In the genomic region with DNA sequence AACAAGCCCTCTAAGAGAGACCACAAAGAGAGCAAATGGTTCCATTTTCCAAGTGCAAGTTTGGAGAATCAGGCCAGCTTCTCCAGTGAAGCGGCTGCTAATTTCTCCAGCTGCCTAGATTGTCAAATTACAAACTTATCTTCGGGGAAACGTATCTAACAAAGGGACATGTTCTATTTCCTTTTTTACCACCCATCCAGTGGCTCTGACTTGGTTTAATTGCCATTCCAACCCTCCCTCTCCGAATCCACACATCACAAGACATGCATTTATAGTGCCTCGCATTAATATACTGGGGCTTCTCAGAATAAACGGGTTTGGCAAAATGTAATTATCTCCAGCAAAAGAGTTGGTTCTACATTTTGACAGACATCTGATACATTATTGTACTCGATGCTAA, we compare ENCODE assay signal across 27 mouse cellular contexts.
DNase-seq lines count a peak whose midpoint lies in the region; ATAC-seq and TF ChIP-seq lines count a peak whose summit lies in the region.
"Had no signal": no experiment of that assay in that cellular context is flagged by ENCODE, and none has a peak within 500 bp of the region (broad histone marks: within the 10 kb centered on the region; RNA-seq: fewer than 3 reads in every experiment).

No protein-coding gene starts in this region.

- no peak overlapping the region for H3K4me2 ChIP-seq in forebrain, embryonic 16.5 days (ENCODE audit: low read length)
- no peak overlapping the region for H3K4me2 ChIP-seq in midbrain, embryonic 11.5 days
- no peak overlapping the region for H3K4me2 ChIP-seq in hindbrain, postnatal 0 days (ENCODE audit: low read depth, low read length)
- H3K4me2 ChIP-seq: embryonic facial prominence, embryonic 13.5 days; limb, embryonic 13.5 days; liver, embryonic 11.5 days; lung, embryonic 15.5 days had no signal

- TF ChIP-seq CTCF in hindbrain, postnatal 0 days (IDR thresholded peaks at IDR 0.05; ENCODE audit: low read depth) = no peak

- no peaks in the 10 kb centered on the region for H3K9me3 ChIP-seq in forebrain, embryonic 16.5 days (ENCODE audit: control insufficient read depth, low read length)
- no peaks in the 10 kb centered on the region for H3K9me3 ChIP-seq in forebrain, embryonic 10.5 days
- H3K9me3 ChIP-seq in midbrain, embryonic 11.5 days (ENCODE audit: control insufficient read depth, low read length) = no peaks in the 10 kb centered on the region
- H3K9me3 ChIP-seq in midbrain, embryonic 10.5 days (replicated peaks) = no peaks in the 10 kb centered on the region
- no peaks in the 10 kb centered on the region for H3K9me3 ChIP-seq in hindbrain, postnatal 0 days (ENCODE audit: low read length)
- H3K9me3 ChIP-seq: embryonic facial prominence, embryonic 13.5 days; limb, embryonic 13.5 days; lung, embryonic 15.5 days; megakaryocyte, embryonic 14.5 days had no signal

- H3K4me3 ChIP-seq in forebrain, embryonic 16.5 days (replicated peaks; ENCODE audit: low read length) = no peak overlapping the region
- no peak overlapping the region for H3K4me3 ChIP-seq in forebrain, embryonic 10.5 days
- H3K4me3 ChIP-seq in midbrain, embryonic 11.5 days (ENCODE audit: low read depth, low read length) = no peak overlapping the region
- no peak overlapping the region for H3K4me3 ChIP-seq in midbrain, embryonic 10.5 days
- H3K4me3 ChIP-seq in hindbrain, postnatal 0 days (ENCODE audit: low read length) = no peak overlapping the region
- H3K4me3 ChIP-seq: embryonic facial prominence, embryonic 13.5 days; limb, embryonic 13.5 days; lung, embryonic 15.5 days; megakaryocyte, embryonic 14.5 days had no signal

- no peak for DNase-seq in forebrain, embryonic 10.5 days (ENCODE audit: extremely low spot score, low spot score)
- DNase-seq in midbrain, embryonic 11.5 days (ENCODE audit: low spot score, missing footprints) = peak; percentile 12
- no peak for DNase-seq in midbrain, embryonic 10.5 days (ENCODE audit: low spot score)
- DNase-seq in brain, adult 2 months (ENCODE audit: low read depth, low spot score) = peak; percentile 59
- no peak for DNase-seq in hindbrain, postnatal 0 days (ENCODE audit: low spot score)
- no peak for DNase-seq in lung, postnatal 14 days
- no peak for DNase-seq in adrenal gland, postnatal 36 days
- DNase-seq: cerebellum, adult 18-20 months; cerebellum, postnatal 10 days; gastrocnemius, postnatal 14 days; heart, postnatal 14 days; kidney, adult 8-10 months; kidney, postnatal 4 days; lung, postnatal 36 days; right cerebral cortex, postnatal 14 days; spleen, adult 18-20 months; thymus, adult 18-20 months; thymus, postnatal 36 days had no signal

- no peak overlapping the region for H3K9ac ChIP-seq in forebrain, embryonic 16.5 days (replicated peaks; ENCODE audit: low read depth, low read length)
- H3K9ac ChIP-seq in midbrain, embryonic 11.5 days (ENCODE audit: low read length) = no peak overlapping the region
- no peak overlapping the region for H3K9ac ChIP-seq in hindbrain, postnatal 0 days (replicated peaks; ENCODE audit: low read length)
- H3K9ac ChIP-seq: embryonic facial prominence, embryonic 13.5 days; limb, embryonic 13.5 days; lung, embryonic 15.5 days had no signal

- no peaks in the 10 kb centered on the region for H3K27me3 ChIP-seq in forebrain, embryonic 16.5 days (replicated peaks; ENCODE audit: control insufficient read depth, insufficient read depth, low read length)
- no peaks in the 10 kb centered on the region for H3K27me3 ChIP-seq in forebrain, embryonic 10.5 days (ENCODE audit: poor library complexity, severe bottlenecking)
- H3K27me3 ChIP-seq in midbrain, embryonic 11.5 days (ENCODE audit: control insufficient read depth, insufficient read depth, low read length) = no peaks in the 10 kb centered on the region
- no peaks in the 10 kb centered on the region for H3K27me3 ChIP-seq in midbrain, embryonic 10.5 days (ENCODE audit: low read depth, poor library complexity, severe bottlenecking)
- no peaks in the 10 kb centered on the region for H3K27me3 ChIP-seq in hindbrain, postnatal 0 days (ENCODE audit: insufficient read depth, low read length)
- H3K27me3 ChIP-seq: embryonic facial prominence, embryonic 13.5 days; limb, embryonic 13.5 days; lung, embryonic 15.5 days; Patski had no signal

- H3K4me1 ChIP-seq in forebrain, embryonic 16.5 days (replicated peaks; ENCODE audit: control insufficient read depth, insufficient read depth, low read length) = peaks cover 32% of the 10 kb centered on the region
- H3K4me1 ChIP-seq in forebrain, embryonic 10.5 days = peaks cover 37% of the 10 kb centered on the region
- no peaks in the 10 kb centered on the region; the same call in 1 of the 2 replicates for H3K4me1 ChIP-seq in midbrain, embryonic 11.5 days (ENCODE audit: control insufficient read depth, insufficient read depth, low read length)
- H3K4me1 ChIP-seq in midbrain, embryonic 10.5 days = peaks cover 36% of the 10 kb centered on the region
- H3K4me1 ChIP-seq in hindbrain, postnatal 0 days (ENCODE audit: insufficient read depth, low read length) = peaks cover 8% of the 10 kb centered on the region
- H3K4me1 ChIP-seq: limb, embryonic 13.5 days had no signal

- ATAC-seq in forebrain, embryonic 16.5 days = peak; percentile 34; the same call in 1 of the 2 replicates
- ATAC-seq in midbrain, embryonic 11.5 days (ENCODE audit: low FRiP score) = no peak
- no peak for ATAC-seq in hindbrain, postnatal 0 days
- ATAC-seq: intestine, embryonic 16.5 days; Patski had no signal

- H3K27ac ChIP-seq in forebrain, embryonic 16.5 days (ENCODE audit: low read length) = peak overlapping the region; percentile 58
- H3K27ac ChIP-seq in forebrain, embryonic 10.5 days = no peak overlapping the region
- H3K27ac ChIP-seq in midbrain, embryonic 11.5 days (ENCODE audit: low read depth, low read length) = no peak overlapping the region
- H3K27ac ChIP-seq in midbrain, embryonic 10.5 days (replicated peaks) = no peak overlapping the region
- peak overlapping the region; percentile 15; the same call in 1 of the 2 replicates for H3K27ac ChIP-seq in hindbrain, postnatal 0 days
- H3K27ac ChIP-seq: embryonic facial prominence, embryonic 13.5 days; kidney, postnatal 0 days; limb, embryonic 13.5 days had no signal

- WGBS in forebrain, embryonic 16.5 days = 45% methylated on average over 7 of the region's 7 CpGs
- WGBS in forebrain, embryonic 10.5 days = 92% methylated on average over 7 of the region's 7 CpGs
- WGBS in midbrain, embryonic 11.5 days = 86% methylated on average over 7 of the region's 7 CpGs
- 95% methylated on average over 7 of the region's 7 CpGs for WGBS in midbrain, embryonic 10.5 days
- WGBS in hindbrain, postnatal 0 days = 61% methylated on average over 7 of the region's 7 CpGs

- no peaks in the 10 kb centered on the region for H3K36me3 ChIP-seq in forebrain, embryonic 16.5 days (ENCODE audit: control insufficient read depth, insufficient read depth)
- H3K36me3 ChIP-seq in forebrain, embryonic 10.5 days (replicated peaks) = no peaks in the 10 kb centered on the region
- H3K36me3 ChIP-seq in midbrain, embryonic 11.5 days (ENCODE audit: control insufficient read depth, insufficient read depth, low read length) = no peaks in the 10 kb centered on the region
- H3K36me3 ChIP-seq in midbrain, embryonic 10.5 days = no peaks in the 10 kb centered on the region
- H3K36me3 ChIP-seq in hindbrain, postnatal 0 days (ENCODE audit: insufficient read depth, low read length) = no peaks in the 10 kb centered on the region
- H3K36me3 ChIP-seq: embryonic facial prominence, embryonic 13.5 days; limb, embryonic 13.5 days; lung, embryonic 15.5 days had no signal

Comparison
In these comparisons a context has a peak if more than half of its experiments do, and no peak if none do; other contexts are left out.
1. H3K27ac ChIP-seq: peak in forebrain, embryonic 16.5 days (single experiment) and hindbrain, postnatal 0 days (single experiment); none in forebrain, embryonic 10.5 days (single experiment), midbrain, embryonic 11.5 days (single experiment) and midbrain, embryonic 10.5 days (single experiment).
2. DNase-seq: peak in midbrain, embryonic 11.5 days (single experiment) and brain, adult 2 months (single experiment); none in forebrain, embryonic 10.5 days (single experiment), midbrain, embryonic 10.5 days (single experiment), hindbrain, postnatal 0 days (single experiment), lung, postnatal 14 days (single experiment) and adrenal gland, postnatal 36 days (0 of 2).